Mouse (Mus musculus): ENCODE measurements at regions not wholly inside any gene's neighbourhood (a gene's known extent, or its start where the extent isn't known, plus 50 kb on each side); places are given as distances from the start of the nearest gene placed in this dataset.

- Histone ChIP-seq H3K36me3 (no peaks in the 10 kb centered on the region), H3K27ac (no peak overlapping the region), H3K4me3 (replicated peaks) (peak overlapping the region; percentile 23), H3K9me3 (replicated peaks) (no peaks in the 10 kb centered on the region), H3K27me3 (0 out of 2 replicates have a peak, but pooled peaks cover 4% of the 10 kb centered on the region), H3K4me1 (peaks cover 36% of the 10 kb centered on the region), H3K4me2 (peak overlapping the region; percentile 54), H3K9ac (0 out of 2 replicates have a peak overlapping the region, but pooled peaks have one; percentile 26)
- no peak for ATAC-seq (replicated peaks; ENCODE audit: low FRiP score)
- 23% methylated on average over 13 of the region's 13 CpGs for WGBS
Observed at GRCm38 (mm10) chr9:63876886-63877285, 119.1 kb upstream of the Smad3 start.

DNA sequence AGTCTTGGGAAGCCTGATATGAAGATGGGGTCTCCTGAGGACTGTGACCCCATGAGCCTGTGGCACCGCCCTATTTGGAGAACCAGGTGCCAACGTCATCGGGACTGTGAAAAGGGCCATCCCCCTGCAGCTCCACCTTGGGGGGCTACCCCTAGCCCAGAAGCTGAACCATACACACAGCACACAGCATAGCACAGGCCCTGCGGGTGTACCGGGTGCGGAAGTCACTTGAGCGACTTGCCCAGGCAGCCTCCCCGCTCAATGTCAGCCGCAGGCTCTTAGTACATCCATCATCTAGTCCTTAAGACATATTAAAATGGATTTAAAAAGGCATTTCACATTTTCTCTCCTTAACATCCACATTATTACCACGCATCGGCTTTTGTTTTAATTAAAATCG is 118.2 kb upstream of the Smad3 start:
- H3K4me1 ChIP-seq, result peaks cover 34% of the 10 kb centered on the region
- 0 out of 2 replicates have a peak overlapping the region, but pooled peaks have one; percentile 23 for H3K4me3 ChIP-seq (replicated peaks)
- H3K27me3 ChIP-seq, result no peaks in the 10 kb centered on the region
- WGBS, result 73% methylated on average over 12 of the region's 12 CpGs
- H3K9me3 ChIP-seq (replicated peaks), result no peaks in the 10 kb centered on the region
- no peak overlapping the region for H3K9ac ChIP-seq
- H3K36me3 ChIP-seq, result no peaks in the 10 kb centered on the region
- H3K4me2 ChIP-seq, result peak overlapping the region; percentile 54
- ATAC-seq (replicated peaks; ENCODE audit: low FRiP score), result no peak
- H3K27ac ChIP-seq, result 0 out of 2 replicates have a peak overlapping the region, but pooled peaks have one; percentile 22

GRCm38 (mm10) chr9:63875193-63875592 is 117.4 kb upstream of the Smad3 start:
- peaks cover 2% of the 10 kb centered on the region; the same call in 1 of the 2 replicates for H3K9me3 ChIP-seq (replicated peaks)
- no peak overlapping the region for H3K4me2 ChIP-seq
- H3K27me3 ChIP-seq, result no peaks in the 10 kb centered on the region
- H3K27ac ChIP-seq, result no peak overlapping the region
- WGBS, result 89% methylated on average over 5 of the region's 5 CpGs
- ATAC-seq (replicated peaks; ENCODE audit: low FRiP score), result no peak
- H3K36me3 ChIP-seq, result no peaks in the 10 kb centered on the region
- no peak overlapping the region for H3K4me3 ChIP-seq (replicated peaks)
- no peak overlapping the region for H3K9ac ChIP-seq
- H3K4me1 ChIP-seq, result peaks cover 26% of the 10 kb centered on the region

- Histone ChIP-seq H3K27ac (no peak overlapping the region), H3K4me2 (no peak overlapping the region), H3K4me3 (replicated peaks) (no peak overlapping the region), H3K9ac (no peak overlapping the region), H3K4me1 (peaks cover 13% of the 10 kb centered on the region; the same call in 1 of the 2 replicates), H3K36me3 (no peaks in the 10 kb centered on the region), H3K9me3 (replicated peaks) (no peaks in the 10 kb centered on the region), H3K27me3 (0 out of 2 replicates have a peak, but pooled peaks cover 4% of the 10 kb centered on the region)
- ATAC-seq (replicated peaks; ENCODE audit: low FRiP score), result no peak
- 39% methylated on average over 11 of the region's 11 CpGs for WGBS
Observed at GRCm38 (mm10) chr9:63864350-63864749, 106.6 kb upstream of the Smad3 start.

DNA sequence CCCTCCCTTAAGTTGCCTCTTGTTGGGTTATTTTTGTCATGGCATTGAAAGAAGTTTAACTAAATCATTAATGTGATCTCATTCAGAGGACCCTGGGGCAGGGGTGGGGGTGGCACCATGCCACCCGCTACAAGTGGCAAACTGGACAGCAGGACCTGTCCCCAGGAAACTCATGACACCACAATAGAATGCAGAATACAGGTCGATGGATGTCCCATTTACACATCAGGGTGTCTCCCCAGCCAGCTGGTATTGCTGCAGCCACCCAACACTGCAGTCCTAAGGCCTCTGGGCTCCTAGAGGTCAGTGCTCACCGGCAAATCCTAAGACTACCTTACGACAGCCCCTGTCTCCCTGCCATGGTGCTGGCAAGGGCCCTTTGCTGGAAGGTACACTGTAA is 105.5 kb upstream of the Smad3 start:
- Histone ChIP-seq H3K4me3 (replicated peaks) (no peak overlapping the region), H3K4me1 (peaks cover 13% of the 10 kb centered on the region; the same call in 1 of the 2 replicates), H3K27ac (no peak overlapping the region), H3K4me2 (no peak overlapping the region), H3K27me3 (0 out of 2 replicates have a peak, but pooled peaks cover 4% of the 10 kb centered on the region), H3K9me3 (replicated peaks) (no peaks in the 10 kb centered on the region), H3K9ac (no peak overlapping the region), H3K36me3 (no peaks in the 10 kb centered on the region)
- WGBS, result 78% methylated on average over 4 of the region's 4 CpGs
- no peak for ATAC-seq (replicated peaks; ENCODE audit: low FRiP score)

DNA sequence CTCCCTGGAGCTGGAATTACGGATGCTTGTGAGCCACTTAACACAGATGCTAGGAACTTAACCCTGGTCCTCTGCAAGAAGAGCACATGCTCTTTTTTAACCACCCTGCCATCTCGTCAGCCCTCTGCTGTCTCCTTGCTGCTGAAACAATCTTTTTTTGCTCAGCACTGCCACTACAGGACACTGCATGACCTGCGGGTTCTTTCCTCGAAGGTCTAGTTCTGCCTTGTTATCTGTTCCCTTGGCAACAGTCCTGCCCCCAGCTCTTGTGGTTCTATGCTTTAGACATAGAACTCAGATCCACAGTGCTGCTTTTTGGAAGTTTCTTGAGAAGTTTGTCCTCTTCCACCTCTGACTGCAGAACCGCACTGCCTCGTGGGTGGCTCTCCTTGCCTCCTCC is 104.6 kb upstream of the Smad3 start:
- H3K4me2 ChIP-seq, result no peak overlapping the region
- no peak overlapping the region for H3K27ac ChIP-seq
- 40% methylated on average over 6 of the region's 6 CpGs for WGBS
- H3K4me1 ChIP-seq, result peaks cover 14% of the 10 kb centered on the region; the same call in 1 of the 2 replicates
- no peaks in the 10 kb centered on the region for H3K9me3 ChIP-seq (replicated peaks)
- no peak overlapping the region for H3K9ac ChIP-seq
- no peaks in the 10 kb centered on the region for H3K36me3 ChIP-seq
- no peak for ATAC-seq (replicated peaks; ENCODE audit: low FRiP score)
- no peak overlapping the region for H3K4me3 ChIP-seq (replicated peaks)
- H3K27me3 ChIP-seq, result 0 out of 2 replicates have a peak, but pooled peaks cover 4% of the 10 kb centered on the region

DNA sequence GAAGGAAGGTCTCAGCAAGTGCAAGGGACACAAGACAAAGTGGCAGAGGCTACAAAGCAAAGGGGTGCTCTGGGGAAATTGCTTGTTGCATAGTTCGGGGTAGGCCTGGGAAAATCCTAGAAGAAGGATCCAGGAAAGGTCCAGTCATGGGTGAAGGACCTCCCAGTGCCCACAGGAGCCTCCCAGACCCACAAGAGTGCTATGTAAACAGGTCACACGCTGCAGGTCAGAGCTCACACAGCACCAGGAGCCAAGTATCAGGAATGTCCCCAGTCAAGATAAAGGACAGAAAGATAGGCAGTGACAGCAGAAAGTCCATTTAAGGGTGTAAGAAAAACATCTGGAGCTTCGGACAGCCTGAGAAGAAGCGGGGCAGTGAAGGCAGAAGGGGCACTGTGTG is 103.6 kb upstream of the Smad3 start:
- 0 out of 2 replicates have a peak, but pooled peaks cover 4% of the 10 kb centered on the region for H3K27me3 ChIP-seq
- H3K36me3 ChIP-seq, result no peaks in the 10 kb centered on the region
- peaks cover 23% of the 10 kb centered on the region for H3K4me1 ChIP-seq
- H3K9me3 ChIP-seq (replicated peaks), result no peaks in the 10 kb centered on the region
- WGBS, result 43% methylated on average over 4 of the region's 4 CpGs
- no peak overlapping the region for H3K9ac ChIP-seq
- ATAC-seq (replicated peaks; ENCODE audit: low FRiP score), result no peak
- no peak overlapping the region for H3K27ac ChIP-seq
- no peak overlapping the region for H3K4me3 ChIP-seq (replicated peaks)
- no peak overlapping the region for H3K4me2 ChIP-seq

DNA sequence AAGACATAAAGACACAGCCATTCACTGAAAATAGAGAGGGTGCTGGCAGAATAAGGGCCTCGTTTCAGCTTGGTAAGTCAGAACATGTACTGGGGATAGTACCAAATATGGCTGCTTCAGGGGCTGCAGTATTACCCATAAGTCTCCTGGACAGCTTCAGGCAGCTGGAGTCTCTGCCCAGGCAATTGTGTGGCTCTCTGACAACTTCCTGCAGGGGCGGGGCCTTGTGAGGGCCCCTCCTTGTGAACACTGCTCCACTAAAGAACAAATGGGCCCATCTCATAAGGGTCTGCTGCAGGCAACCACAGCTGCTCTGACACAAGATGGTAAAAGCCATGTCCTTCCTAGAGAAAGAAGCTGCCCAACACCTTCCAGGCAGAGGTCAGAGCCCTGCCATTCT is 102.4 kb upstream of the Smad3 start:
- ATAC-seq (replicated peaks; ENCODE audit: low FRiP score), result no peak
- WGBS, result 84% methylated on average over 2 of the region's 2 CpGs
- H3K9ac ChIP-seq, result no peak overlapping the region
- no peak overlapping the region for H3K4me3 ChIP-seq (replicated peaks)
- no peak overlapping the region for H3K27ac ChIP-seq
- H3K9me3 ChIP-seq (replicated peaks), result no peaks in the 10 kb centered on the region
- H3K4me2 ChIP-seq, result no peak overlapping the region
- no peaks in the 10 kb centered on the region for H3K36me3 ChIP-seq
- 0 out of 2 replicates have a peak, but pooled peaks cover 4% of the 10 kb centered on the region for H3K27me3 ChIP-seq
- H3K4me1 ChIP-seq, result peaks cover 30% of the 10 kb centered on the region

GRCm38 (mm10) chr9:63856065-63856736 is 98.4 kb upstream of the Smad3 start:
- peaks cover 29% of the 10 kb centered on the region for H3K4me1 ChIP-seq
- H3K36me3 ChIP-seq, result no peaks in the 10 kb centered on the region
- H3K9ac ChIP-seq, result no peak overlapping the region
- H3K4me2 ChIP-seq, result no peak overlapping the region
- no peak overlapping the region for H3K27ac ChIP-seq
- 0 out of 2 replicates have a peak, but pooled peaks have one; percentile 66 for ATAC-seq (replicated peaks; ENCODE audit: low FRiP score)
- no peak overlapping the region for H3K4me3 ChIP-seq (replicated peaks)
- WGBS, result 64% methylated on average over 9 of the region's 9 CpGs
- H3K27me3 ChIP-seq, result no peaks in the 10 kb centered on the region
- no peaks in the 10 kb centered on the region for H3K9me3 ChIP-seq (replicated peaks)

DNA sequence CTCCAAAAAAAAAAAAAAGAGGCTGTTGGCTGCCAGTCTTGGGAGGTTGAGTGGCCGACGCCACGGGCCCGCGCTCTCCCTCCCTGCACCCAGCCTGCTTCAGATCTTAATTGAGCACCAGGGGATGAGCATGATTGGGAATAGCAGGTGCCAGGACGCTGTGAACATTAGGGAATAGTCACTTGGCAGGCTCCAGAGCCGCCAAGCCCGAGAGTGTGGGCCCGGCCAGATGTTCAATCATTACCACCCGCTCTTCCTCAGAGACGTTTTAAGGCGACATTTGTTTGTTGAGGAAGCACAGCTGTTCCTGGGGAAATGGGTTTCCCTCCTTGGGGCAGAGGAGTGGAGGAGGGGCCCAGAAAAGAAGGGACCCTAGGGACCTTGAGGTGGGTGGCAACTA is 94.0 kb upstream of the Smad3 start:
- peaks cover 22% of the 10 kb centered on the region for H3K4me1 ChIP-seq
- no peak overlapping the region for H3K4me3 ChIP-seq (replicated peaks)
- H3K36me3 ChIP-seq, result no peaks in the 10 kb centered on the region
- no peak overlapping the region for H3K4me2 ChIP-seq
- no peaks in the 10 kb centered on the region for H3K27me3 ChIP-seq
- H3K9ac ChIP-seq, result no peak overlapping the region
- WGBS, result 46% methylated on average over 12 of the region's 12 CpGs
- ATAC-seq (replicated peaks; ENCODE audit: low FRiP score), result no peak
- no peaks in the 10 kb centered on the region for H3K9me3 ChIP-seq (replicated peaks)
- no peak overlapping the region for H3K27ac ChIP-seq

GRCm38 (mm10) chr9:63850316-63850693 is 92.5 kb upstream of the Smad3 start:
- Histone ChIP-seq H3K4me2 (no peak overlapping the region), H3K4me3 (replicated peaks) (no peak overlapping the region), H3K36me3 (no peaks in the 10 kb centered on the region), H3K27me3 (no peaks in the 10 kb centered on the region), H3K27ac (no peak overlapping the region), H3K9me3 (replicated peaks) (no peaks in the 10 kb centered on the region), H3K9ac (no peak overlapping the region), H3K4me1 (peaks cover 12% of the 10 kb centered on the region)
- ATAC-seq (replicated peaks; ENCODE audit: low FRiP score), result no peak
- WGBS, result 73% methylated on average over 2 of the region's 2 CpGs

DNA sequence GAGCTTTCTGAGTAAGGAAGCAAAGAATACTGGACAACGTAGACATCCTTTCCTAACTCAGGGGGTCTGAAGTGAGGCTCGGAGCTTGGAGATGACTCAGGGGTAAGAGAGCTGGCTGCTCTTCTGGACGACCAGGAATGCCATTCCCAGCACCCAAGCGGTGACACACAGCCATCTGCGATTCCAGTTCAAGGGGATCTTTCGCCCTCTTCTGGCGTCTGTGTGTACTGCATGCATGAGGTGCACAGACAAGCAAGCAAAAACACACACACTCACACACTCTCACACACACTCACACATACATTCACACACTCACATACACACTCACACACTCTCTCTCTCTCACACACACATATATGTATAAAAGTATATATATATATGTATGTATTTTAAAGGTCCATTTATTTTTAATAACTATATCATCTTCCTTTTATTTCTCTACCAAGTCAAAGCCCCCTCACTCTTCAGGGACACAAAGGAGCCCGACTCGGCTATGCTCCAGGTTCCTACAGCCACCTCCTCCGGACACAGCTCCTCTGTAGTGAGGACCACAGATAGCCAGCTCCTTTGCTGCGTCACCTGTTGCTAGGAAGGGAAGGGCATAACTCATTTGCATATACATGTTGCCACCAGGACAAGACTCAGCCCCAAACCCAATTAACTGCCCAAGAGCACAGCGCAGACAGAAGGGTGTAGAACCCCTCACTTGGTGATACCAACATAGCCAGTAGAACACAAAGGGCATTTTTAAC is 91.9 kb upstream of the Smad3 start:
- Histone ChIP-seq H3K9ac (no peak overlapping the region), H3K9me3 (replicated peaks) (no peaks in the 10 kb centered on the region), H3K4me1 (peaks cover 12% of the 10 kb centered on the region), H3K27me3 (peaks cover 3% of the 10 kb centered on the region; the same call in 1 of the 2 replicates), H3K27ac (no peak overlapping the region), H3K4me3 (replicated peaks) (no peak overlapping the region), H3K36me3 (no peaks in the 10 kb centered on the region), H3K4me2 (no peak overlapping the region)
- ATAC-seq (replicated peaks; ENCODE audit: low FRiP score), result no peak
- WGBS, result 82% methylated on average over 12 of the region's 12 CpGs

All from kidney, embryonic 15.5 days (tissue).